Mouse (Mus musculus) CH12.LX (cell line): ENCODE measurements at regions not wholly inside any gene's neighbourhood (a gene's known extent, or its start where the extent isn't known, plus 50 kb on each side); places are given as distances from the start of the nearest gene placed in this dataset.

ENCODE experiments used
- DNase-seq: peaks from one replicate; pipeline ENCODE4 v3.0.0-alpha.2; 2013; ENCODE audit errors: extremely low read depth
- H3K27ac ChIP-seq: 2 replicates; pipeline ENCODE4 v1.5.1; 2012; ENCODE audit warnings: low read depth, mild to moderate bottlenecking, control low read depth, moderate library complexity; ENCODE audit not compliant: insufficient read depth
- H3K27me3 ChIP-seq: replicated peaks from 2 replicates; pipeline ENCODE3; 2012; ENCODE audit warnings: inconsistent platforms
- H3K36me3 ChIP-seq, 2 experiments: replicated peaks in 1 of 2; 2 replicates each; pipeline versions ENCODE3 to v1.6.1; 2012; ENCODE audit warnings: inconsistent platforms in 1 of 2, low read length in 1 of 2, mild to moderate bottlenecking in 1 of 2, mixed read lengths in 1 of 2, moderate library complexity in 1 of 2; ENCODE audit not compliant: control insufficient read depth in 1 of 2, insufficient read depth in 1 of 2
- H3K4me1 ChIP-seq, 2 experiments: 2 replicates each; pipeline ENCODE4 v1.6.1; 2012; ENCODE audit warnings: inconsistent platforms in 1 of 2, moderate library complexity in 1 of 2; ENCODE audit not compliant: insufficient read depth in 2 of 2, control insufficient read depth in 1 of 2
- H3K4me2 ChIP-seq: 2 replicates; pipeline ENCODE4 v1.6.1; 2012; ENCODE audit warnings: low read depth, mild to moderate bottlenecking, control low read depth; ENCODE audit not compliant: poor library complexity, insufficient read depth, severe bottlenecking
- H3K4me3 ChIP-seq, 3 experiments: fragments of 150-350 bp in 1 of 3; sonication (generic) in 1 of 3; replicated peaks in 1 of 3; 2 replicates each; pipeline versions ENCODE3 to v1.5.1; 2011 to 2012; ENCODE audit warnings: low read depth in 2 of 3, low read length in 2 of 3, mild to moderate bottlenecking in 2 of 3, moderate library complexity in 2 of 3, control low read depth in 1 of 3, improper control_type of control experiment in 1 of 3, inconsistent platforms in 1 of 3, mixed read lengths in 1 of 3; ENCODE audit not compliant: poor library complexity in 1 of 3
- H3K79me2 ChIP-seq: replicated peaks from 2 replicates; pipeline ENCODE4 v1.6.1; 2012; ENCODE audit warnings: mild to moderate bottlenecking, moderate library complexity; ENCODE audit not compliant: control insufficient read depth, poor library complexity, insufficient read depth, severe bottlenecking; ENCODE audit errors: extremely low read depth
- H3K9ac ChIP-seq: 2 replicates; pipeline ENCODE4 v1.6.1; 2012; ENCODE audit warnings: low read depth, mild to moderate bottlenecking, control low read depth, moderate library complexity; ENCODE audit not compliant: insufficient read depth
- H3K9me3 ChIP-seq: replicated peaks from 2 replicates; pipeline ENCODE3; 2012; ENCODE audit warnings: low read length, inconsistent platforms, mixed read lengths
- BHLHE40 ChIP-seq: IDR thresholded peaks from 2 replicates; pipeline ENCODE4 v1.6.1; 2011; ENCODE audit warnings: mild to moderate bottlenecking, low read depth, low read length, improper control_type of control experiment
- CHD1 ChIP-seq: IDR thresholded peaks from 2 replicates; pipeline ENCODE4 v1.6.1; 2012; ENCODE audit warnings: low read depth, low read length, improper control_type of control experiment, inconsistent platforms
- ELF1 ChIP-seq: IDR thresholded peaks from 2 replicates; pipeline ENCODE4 v1.6.1; 2014; ENCODE audit warnings: low read depth, mild to moderate bottlenecking, inconsistent platforms, low read length, improper control_type of control experiment
- HCFC1 ChIP-seq: IDR thresholded peaks from 2 replicates; pipeline ENCODE4 v1.6.1; 2012; ENCODE audit warnings: low read depth, mild to moderate bottlenecking, inconsistent platforms, low read length, improper control_type of control experiment
- JUN ChIP-seq: IDR thresholded peaks from 2 replicates; pipeline ENCODE4 v1.6.1; 2011; ENCODE audit warnings: low read depth, mild to moderate bottlenecking, low read length, improper control_type of control experiment, moderate library complexity; ENCODE audit not compliant: insufficient read depth
- KAT2A ChIP-seq: IDR thresholded peaks from 2 replicates; pipeline ENCODE4 v1.6.1; 2012; ENCODE audit warnings: low read length, improper control_type of control experiment, inconsistent platforms; ENCODE audit not compliant: insufficient replicate concordance
- MAFK ChIP-seq: IDR thresholded peaks from 2 replicates; pipeline ENCODE4 v1.6.1; 2011; ENCODE audit warnings: low read length, improper control_type of control experiment; ENCODE audit not compliant: insufficient replicate concordance
- MEF2A ChIP-seq: IDR thresholded peaks from 2 replicates; pipeline ENCODE4 v1.6.1; 2014; ENCODE audit warnings: low read depth, mild to moderate bottlenecking, inconsistent platforms, low read length, improper control_type of control experiment, borderline replicate concordance
- MXI1 ChIP-seq: IDR thresholded peaks from 2 replicates; pipeline ENCODE4 v1.6.1; 2011; ENCODE audit warnings: mild to moderate bottlenecking, low read depth, low read length, improper control_type of control experiment
- NELFE ChIP-seq: IDR thresholded peaks from 2 replicates; pipeline ENCODE4 v1.6.1; 2011; ENCODE audit warnings: low read depth, low read length, improper control_type of control experiment
- NRF1 ChIP-seq: IDR thresholded peaks from 2 replicates; pipeline ENCODE4 v1.6.1; 2014; ENCODE audit warnings: low read depth, mild to moderate bottlenecking, inconsistent platforms, low read length, improper control_type of control experiment, moderate library complexity
- POLR2A ChIP-seq: IDR thresholded peaks from 2 replicates; pipeline ENCODE4 v1.6.1; 2011; ENCODE audit warnings: low read depth, mild to moderate bottlenecking, improper control_type of control experiment, low read length
- POLR2AphosphoS2 ChIP-seq: IDR thresholded peaks from 2 replicates; pipeline ENCODE4 v1.6.1; 2011; ENCODE audit warnings: low read depth, low read length, improper control_type of control experiment
- RAD21 ChIP-seq: IDR thresholded peaks from 2 replicates; pipeline ENCODE4 v1.6.1; 2011; ENCODE audit warnings: low read depth, mild to moderate bottlenecking, low read length, improper control_type of control experiment, moderate library complexity
- RCOR1 ChIP-seq: conservative IDR thresholded peaks from 2 replicates; pipeline ENCODE4 v1.6.1; 2012; ENCODE audit warnings: low read depth, mild to moderate bottlenecking, inconsistent platforms, low read length, improper control_type of control experiment
- SIN3A ChIP-seq: IDR thresholded peaks from 2 replicates; pipeline ENCODE4 v1.6.1; 2012; ENCODE audit warnings: low read length, improper control_type of control experiment, inconsistent platforms
- TCF12 ChIP-seq: IDR thresholded peaks from 2 replicates; pipeline ENCODE4 v1.6.1; 2014; ENCODE audit warnings: low read depth, mild to moderate bottlenecking, inconsistent platforms, low read length, improper control_type of control experiment
- UBTF ChIP-seq: IDR thresholded peaks from 2 replicates; pipeline ENCODE4 v1.6.1; 2012; ENCODE audit warnings: low read depth, mild to moderate bottlenecking, inconsistent platforms, low read length, improper control_type of control experiment, moderate library complexity
- USF1 ChIP-seq: IDR thresholded peaks from 2 replicates; pipeline ENCODE4 v1.6.1; 2014; ENCODE audit warnings: low read depth, mild to moderate bottlenecking, inconsistent platforms, low read length, improper control_type of control experiment
- USF2 ChIP-seq: conservative IDR thresholded peaks from 2 replicates; pipeline ENCODE4 v1.6.1; 2011; ENCODE audit warnings: low read depth, low read length, improper control_type of control experiment
- ZKSCAN1 ChIP-seq: IDR thresholded peaks from 2 replicates; pipeline ENCODE4 v1.6.1; 2012; ENCODE audit warnings: low read depth, inconsistent platforms, low read length, improper control_type of control experiment, borderline replicate concordance
- ZMIZ1 ChIP-seq: IDR thresholded peaks from 2 replicates; pipeline ENCODE4 v1.6.1; 2012; ENCODE audit warnings: low read depth, mild to moderate bottlenecking, inconsistent platforms, low read length, improper control_type of control experiment
- ZNF384 ChIP-seq: IDR thresholded peaks from 2 replicates; pipeline ENCODE4 v1.6.1; 2012; ENCODE audit warnings: low read depth, low read length, improper control_type of control experiment, inconsistent platforms
- dilution Hi-C: fragments of 300-500 bp; cut with MboI; formaldehyde crosslinking; loops from 2 replicates; pipeline ENCODE4 v1.14.3; 2020; ENCODE audit warnings: low sequenced_read_pairs; ENCODE audit not compliant: extremely low pct_unique_long_range_greater_than_20kb, extremely low pct_ligation_motif_present
- in situ Hi-C: fragments of 300-500 bp; cut with MboI; formaldehyde crosslinking; loops from 3 replicates; pipeline ENCODE4 v1.14.3; 2019; ENCODE audit warnings: low sequenced_read_pairs, low pct_ligation_motif_present, low pct_unique_long_range_greater_than_20kb, mixed read lengths

GRCm38 (mm10) chr4:22970495-22970894 is 482.3 kb upstream of the Pou3f2 start:
- TF ChIP-seq SIN3A (no peak), USF1 (no peak), TCF12 (no peak), RCOR1 (no peak), ZNF384 (no peak), JUN (no peak), KAT2A (no peak), UBTF (no peak), ELF1 (no peak), HCFC1 (no peak), CHD1 (no peak)
- no peak for DNase-seq
- dilution Hi-C loops (no loop called here), in situ Hi-C loops (no loop called here)
- Histone ChIP-seq H3K4me3 (no peak overlapping the region), H3K9me3 (no peaks in the 10 kb centered on the region), H3K79me2 (no peaks in the 10 kb centered on the region), H3K36me3 (no peaks in the 10 kb centered on the region), H3K27ac (no peak overlapping the region), H3K27me3 (no peaks in the 10 kb centered on the region), H3K4me1 (no peaks in the 10 kb centered on the region), H3K9ac (no peak overlapping the region), H3K4me2 (no peak overlapping the region)

- no peaks in the 10 kb centered on the region for H3K79me2 ChIP-seq
- in situ Hi-C loops = no loop called here
- no peak overlapping the region for H3K9ac ChIP-seq
- no peak overlapping the region for H3K27ac ChIP-seq
- no peak for DNase-seq
- dilution Hi-C loops = no loop called here
- H3K4me1 ChIP-seq = no peaks in the 10 kb centered on the region
- no peaks in the 10 kb centered on the region for H3K36me3 ChIP-seq
- no peak for TF ChIP-seq POLR2AphosphoS2
- TF ChIP-seq MXI1 = no peak
- no peak for TF ChIP-seq POLR2A
- TF ChIP-seq NRF1 = no peak
- no peak for TF ChIP-seq MEF2A
- no peak for TF ChIP-seq KAT2A
- no peak for TF ChIP-seq NELFE
- TF ChIP-seq JUN = no peak
- no peak for TF ChIP-seq UBTF
- no peak for TF ChIP-seq USF2
- TF ChIP-seq SIN3A = no peak
- no peak for TF ChIP-seq MAFK
- no peak for TF ChIP-seq ELF1
- no peak for TF ChIP-seq ZMIZ1
- TF ChIP-seq HCFC1 = no peak
- TF ChIP-seq ZKSCAN1 = no peak
- no peak for TF ChIP-seq TCF12
- TF ChIP-seq BHLHE40 = no peak
- TF ChIP-seq RAD21 = no peak
- no peaks in the 10 kb centered on the region for H3K27me3 ChIP-seq
- H3K9me3 ChIP-seq = no peaks in the 10 kb centered on the region
- H3K4me2 ChIP-seq = no peak overlapping the region
- H3K4me3 ChIP-seq = no peak overlapping the region
Observed at GRCm38 (mm10) chr4:22949422-22949821, 461.3 kb upstream of the Pou3f2 start.
